Mouse (Mus musculus): ENCODE results near the gene Evi2a.
A peak's percentile ranks its signal among the peaks of the same experiment; 100 is the strongest.

Gene Evi2a

DNA sequence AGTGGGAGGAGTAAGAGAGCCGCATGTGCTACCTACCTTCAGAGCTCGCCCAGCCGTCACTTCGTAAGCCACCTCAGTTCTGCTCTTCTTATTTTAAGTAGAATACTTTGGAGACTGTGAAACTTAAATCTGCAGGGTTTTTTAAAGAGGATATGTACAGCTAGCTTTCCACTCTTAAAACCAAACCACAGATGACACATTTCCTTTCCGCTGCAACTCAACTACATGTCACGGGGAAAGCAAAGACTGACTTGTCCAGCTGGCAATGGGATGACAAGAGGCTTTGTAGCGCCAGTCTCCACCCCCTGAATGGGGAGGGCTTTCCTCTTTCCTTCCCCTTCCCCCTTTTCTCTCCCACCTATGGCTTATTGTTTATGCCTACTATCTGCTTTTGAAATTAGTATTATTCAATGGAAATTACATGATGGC, at the start of gene Evi2a, which contains the start of gene Evi2:
Evi2a (minus strand) TSS at position 277 of the 429 bp plus-strand sequence.
Evi2 (minus strand) TSS at position 257 of the 429 bp plus-strand sequence.
- DNase-seq (ENCODE audit: low spot score in 2 of 2) = no peak

DNA sequence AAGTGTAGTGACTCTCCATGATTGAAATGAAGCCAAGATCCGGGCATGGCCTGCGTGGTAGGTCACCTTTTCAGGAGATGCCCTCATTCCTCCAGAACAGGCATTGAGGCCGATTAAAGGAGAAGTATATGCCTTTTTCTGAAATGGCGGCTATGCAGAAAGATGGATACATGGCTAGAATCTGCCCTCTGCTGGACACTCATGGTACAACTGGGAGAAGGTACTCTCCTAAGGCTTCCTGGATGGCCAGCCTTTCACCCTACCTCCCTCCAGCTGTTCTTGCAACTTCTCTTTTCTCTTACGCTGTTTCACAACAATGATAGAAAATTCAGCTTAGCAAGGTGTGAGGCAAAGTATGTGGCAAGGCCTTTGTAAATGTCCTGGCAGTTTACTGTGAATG, 47.3 kb upstream of the Evi2a start:
- DNase-seq (ENCODE audit: low spot score in 2 of 2) = peak; percentile 41 to 73

DNA sequence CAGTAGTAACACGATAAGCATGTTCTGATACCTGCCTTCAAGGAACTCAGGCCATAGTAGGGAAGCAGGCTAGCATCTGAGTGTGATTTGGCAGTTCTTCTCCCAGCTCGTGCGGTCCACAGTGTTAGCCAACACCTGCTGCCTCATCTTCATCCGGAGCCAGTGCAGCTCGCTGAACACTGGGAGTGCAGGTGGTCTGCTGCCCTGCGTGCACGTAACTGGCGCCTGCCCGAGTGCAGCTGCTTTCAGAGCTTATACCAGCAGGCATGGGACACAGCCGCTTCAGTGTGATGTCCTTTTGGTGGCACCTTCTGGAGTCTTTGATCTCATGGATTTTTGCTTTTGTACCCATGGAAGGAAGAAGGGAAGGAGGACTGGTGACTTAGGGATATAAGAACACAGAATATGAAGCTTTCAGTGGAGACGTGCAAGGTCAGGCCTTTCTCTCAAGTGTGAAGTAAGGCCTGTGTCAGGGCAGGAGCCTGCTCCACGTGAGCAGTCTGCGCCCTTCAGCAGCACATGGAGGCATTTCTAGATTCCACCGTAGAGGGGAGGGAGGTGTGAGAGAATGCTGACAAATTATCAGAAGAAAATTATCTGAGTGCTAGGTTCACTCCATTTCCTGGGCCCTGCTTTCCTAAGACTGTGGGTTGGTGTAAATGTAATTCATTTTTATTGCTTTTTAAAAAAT, 45.1 kb upstream of the Evi2a start:
- no peak for DNase-seq (ENCODE audit: low spot score in 2 of 2)

DNA sequence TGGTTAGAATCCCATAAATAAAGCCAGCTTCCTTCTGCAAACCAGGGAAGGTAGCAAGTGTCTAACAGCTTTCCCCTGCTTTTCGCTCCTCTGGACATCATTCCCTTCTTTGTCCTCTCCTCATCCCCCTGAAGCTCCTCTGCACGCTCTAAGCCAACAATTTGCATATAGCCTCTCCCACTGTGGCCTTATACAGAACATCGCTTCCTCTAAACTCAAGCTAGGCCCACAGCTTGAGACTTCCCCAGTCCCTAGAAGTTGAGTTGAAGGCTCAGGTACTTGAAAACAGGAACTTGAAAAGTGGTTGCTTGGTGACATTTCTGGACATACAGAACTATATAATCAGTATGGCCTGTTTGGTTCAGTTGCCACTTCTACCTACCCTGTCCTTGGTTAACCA, 43.4 kb upstream of the Evi2a start:
- DNase-seq (ENCODE audit: low spot score in 2 of 2) = no peak

DNA sequence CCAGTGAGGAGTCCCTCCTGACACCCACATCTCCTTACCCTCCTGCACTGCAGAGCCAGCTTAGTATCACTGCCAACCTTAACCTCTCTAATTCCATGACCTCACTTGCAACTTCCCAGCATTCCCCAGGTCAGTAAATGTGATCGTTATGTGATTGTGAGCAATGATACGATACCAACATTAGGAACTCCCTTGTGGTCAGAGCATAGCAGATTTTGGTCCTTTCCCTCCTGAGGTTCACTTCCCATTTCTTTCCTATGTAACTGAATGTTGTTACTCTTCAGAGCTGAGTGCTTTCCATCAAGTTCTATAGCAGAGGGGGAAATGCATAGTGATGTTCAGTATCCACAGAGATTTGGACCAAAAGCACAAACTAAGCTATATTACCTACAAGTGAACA, 39.9 kb upstream of the Evi2a start:
- no peak for DNase-seq (ENCODE audit: low spot score in 2 of 2)

DNA sequence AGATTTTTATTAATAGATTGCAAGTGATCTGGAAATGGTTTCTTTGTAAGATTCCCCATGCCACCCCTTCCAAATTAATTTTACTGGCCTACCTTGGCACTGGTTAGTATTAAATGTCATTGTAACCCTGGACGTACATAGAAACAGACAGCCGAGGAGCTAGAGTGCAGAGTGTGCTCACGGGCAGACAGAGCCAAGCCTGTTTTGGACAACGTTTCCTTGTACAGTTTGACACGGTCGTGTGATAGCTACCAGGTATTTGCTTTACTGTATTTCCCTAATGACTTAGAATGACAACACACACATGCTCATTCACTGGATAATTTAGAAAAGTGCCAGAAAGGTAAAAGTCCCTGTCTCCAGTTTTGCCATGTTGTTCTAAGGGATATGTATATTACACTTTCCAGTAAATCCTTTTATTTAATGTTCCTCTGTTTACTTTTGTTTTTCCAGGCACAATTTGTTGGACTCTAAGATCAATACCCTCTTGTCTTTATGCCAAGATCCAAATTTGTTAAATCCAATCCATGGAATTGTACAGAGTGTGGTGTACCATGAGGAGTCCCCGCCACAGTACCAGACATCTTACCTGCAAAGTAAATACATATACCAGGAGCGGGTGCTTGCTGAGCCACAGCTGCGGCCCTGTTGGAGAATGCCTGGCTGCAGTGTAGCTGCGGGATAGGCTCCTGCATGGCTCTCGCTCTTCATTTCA, 37.9 kb upstream of the Evi2a start:
- no peak for DNase-seq (ENCODE audit: low spot score in 2 of 2)

DNA sequence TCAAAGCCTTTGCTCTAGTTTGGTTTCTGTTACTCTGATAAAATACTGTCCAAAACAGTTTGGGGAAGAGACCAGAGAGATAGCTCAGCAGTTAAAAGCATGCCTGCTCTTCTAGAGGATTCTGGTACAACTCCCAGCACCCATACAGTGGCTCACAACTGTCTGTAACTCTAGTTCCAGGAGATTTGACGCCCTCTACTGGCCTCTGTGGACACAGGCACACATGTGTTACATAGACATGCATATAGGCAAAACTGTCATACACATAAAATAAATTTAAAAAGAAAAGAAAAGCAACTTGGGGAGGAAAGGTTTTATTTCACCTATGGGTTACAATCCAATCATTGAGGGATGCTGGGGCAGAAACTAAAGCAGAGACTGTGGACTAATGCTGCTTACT, 36.5 kb upstream of the Evi2a start:
- no peak for DNase-seq (ENCODE audit: low spot score in 2 of 2)

DNA sequence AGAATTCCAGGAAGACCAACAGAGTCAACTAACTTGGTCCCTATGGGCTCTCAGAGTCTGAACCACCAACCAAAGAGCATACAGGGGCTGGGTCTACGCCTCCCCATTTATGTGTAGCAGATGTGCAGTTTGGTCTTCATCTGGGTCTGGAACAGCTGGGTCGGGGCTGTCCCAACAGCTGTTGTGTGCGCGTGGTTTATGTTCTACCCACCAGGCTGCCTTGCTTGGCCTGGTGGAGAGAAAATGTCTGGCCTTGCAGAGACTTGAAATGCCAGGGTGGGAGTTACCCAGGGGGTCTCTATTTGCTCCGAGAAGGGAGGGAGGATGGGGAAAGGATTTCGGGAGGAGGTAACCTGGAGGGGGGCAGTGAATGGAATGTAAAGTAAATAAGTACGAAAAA, 33.1 kb upstream of the Evi2a start:
- DNase-seq (ENCODE audit: low spot score in 2 of 2) = no peak

DNA sequence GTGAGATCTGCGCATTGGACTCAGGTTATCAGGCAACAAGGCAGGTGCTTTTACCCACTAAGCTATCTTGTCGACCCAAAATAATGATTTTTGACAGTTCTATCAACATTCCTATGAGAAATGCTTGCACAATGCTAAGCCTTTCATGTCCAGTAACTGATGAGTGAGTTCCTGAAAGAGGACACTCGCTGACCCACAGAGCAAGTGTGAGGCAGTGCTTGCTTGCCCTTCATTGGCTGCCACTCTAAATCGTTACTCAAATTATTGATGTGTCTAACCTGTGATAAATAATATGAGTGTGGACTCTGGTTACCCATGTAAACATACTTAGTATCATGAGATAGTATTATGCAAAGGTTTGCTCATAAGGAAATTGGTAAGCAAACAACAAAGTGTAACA, 30.1 kb upstream of the Evi2a start:
- no peak for DNase-seq (ENCODE audit: low spot score in 2 of 2)

DNA sequence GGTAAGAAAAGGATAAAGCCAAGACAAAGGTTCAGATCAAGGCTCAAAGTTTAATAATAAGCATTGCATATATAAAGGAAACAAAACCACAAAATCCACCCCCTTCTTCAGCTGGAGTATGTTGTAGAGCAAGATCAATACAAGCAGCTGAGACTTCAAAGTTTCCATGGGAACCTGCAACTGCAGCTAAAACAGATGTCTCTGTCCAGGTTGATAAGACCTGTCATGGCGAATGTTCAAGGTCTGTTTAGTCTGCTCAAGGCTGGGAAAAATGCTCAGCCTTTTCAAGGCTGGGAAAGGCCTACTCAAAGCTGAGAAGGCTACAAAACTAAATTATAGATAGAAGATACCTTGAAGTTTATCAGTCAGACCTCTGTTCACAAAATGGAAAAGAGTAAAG, 22.2 kb upstream of the Evi2a start:
- DNase-seq (ENCODE audit: low spot score in 2 of 2) = no peak

DNA sequence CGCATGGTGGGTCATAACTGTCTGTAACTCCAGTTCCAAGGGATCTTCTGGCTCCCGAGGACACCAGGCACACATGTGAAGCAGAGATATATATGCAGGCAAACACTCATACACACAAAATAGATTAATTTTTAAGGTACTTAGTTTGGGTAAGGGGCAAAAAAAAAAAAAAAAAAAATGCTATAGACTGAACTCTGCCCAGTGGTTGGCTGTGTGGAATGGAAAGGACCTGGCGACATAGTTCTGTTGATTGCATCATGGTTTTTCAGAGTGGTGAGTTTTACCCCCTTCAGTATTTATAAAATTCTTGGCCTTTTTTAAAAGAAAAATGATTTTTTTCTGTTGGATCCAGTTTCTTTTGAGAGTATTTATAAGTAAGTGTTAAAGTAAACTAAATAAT, 5.9 kb upstream of the Evi2a start:
- DNase-seq (ENCODE audit: low spot score in 2 of 2) = no peak

DNA sequence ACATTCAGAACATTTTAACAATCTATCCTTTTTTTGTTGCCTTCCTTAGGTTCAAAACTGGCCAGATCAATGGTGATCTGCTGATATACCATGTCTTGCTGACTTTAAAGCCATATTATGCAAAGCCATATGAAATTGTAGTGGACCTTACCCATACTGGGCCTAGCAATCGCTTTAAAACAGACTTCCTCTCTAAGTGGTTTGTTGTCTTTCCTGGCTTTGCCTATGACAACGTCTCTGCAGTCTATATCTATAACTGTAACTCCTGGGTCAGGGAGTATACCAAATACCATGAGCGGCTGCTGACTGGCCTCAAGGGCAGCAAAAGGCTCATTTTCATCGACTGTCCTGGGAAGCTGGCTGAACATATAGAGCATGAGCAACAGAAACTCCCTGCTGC, 5.1 kb upstream of the Evi2a start:
- DNase-seq (ENCODE audit: low spot score in 2 of 2) = no peak

DNA sequence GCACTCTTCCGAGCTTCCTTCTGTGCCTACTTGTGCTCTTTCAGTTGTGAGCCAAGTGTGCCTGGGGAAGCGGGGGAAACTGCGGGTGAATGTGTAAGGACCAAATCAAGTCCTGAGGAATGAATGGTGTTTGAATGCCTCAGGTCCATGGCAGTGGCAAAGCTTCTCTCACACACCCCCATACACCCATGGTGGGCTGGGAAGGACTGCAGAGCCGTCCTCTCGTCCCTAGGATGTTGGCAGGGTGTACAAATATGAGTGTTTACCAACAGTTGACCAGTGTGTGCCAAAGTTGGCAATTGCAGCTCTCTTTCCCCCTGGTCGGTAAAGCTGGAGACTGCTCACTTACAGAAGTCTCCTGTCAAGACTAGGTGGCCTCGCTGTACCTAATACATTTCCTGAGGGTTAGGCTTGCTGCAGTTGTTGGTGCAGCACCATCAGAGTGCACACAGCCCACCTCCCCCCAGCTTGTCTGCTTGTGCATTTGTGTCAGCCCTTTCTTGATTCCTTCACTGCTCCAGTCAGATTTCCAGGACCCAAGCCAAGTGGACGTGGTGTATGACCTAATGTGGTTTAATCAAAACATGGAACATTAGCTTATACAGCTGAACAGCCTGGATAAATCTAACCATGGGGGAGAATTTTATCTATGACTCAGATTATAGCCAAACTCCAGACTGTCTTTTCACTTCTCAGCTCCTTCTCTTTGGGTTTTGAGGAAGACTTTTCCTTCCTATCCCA, 3.7 kb upstream of the Evi2a start:
- peak; percentile 28 to 64 for DNase-seq (ENCODE audit: low spot score in 2 of 2)

DNA sequence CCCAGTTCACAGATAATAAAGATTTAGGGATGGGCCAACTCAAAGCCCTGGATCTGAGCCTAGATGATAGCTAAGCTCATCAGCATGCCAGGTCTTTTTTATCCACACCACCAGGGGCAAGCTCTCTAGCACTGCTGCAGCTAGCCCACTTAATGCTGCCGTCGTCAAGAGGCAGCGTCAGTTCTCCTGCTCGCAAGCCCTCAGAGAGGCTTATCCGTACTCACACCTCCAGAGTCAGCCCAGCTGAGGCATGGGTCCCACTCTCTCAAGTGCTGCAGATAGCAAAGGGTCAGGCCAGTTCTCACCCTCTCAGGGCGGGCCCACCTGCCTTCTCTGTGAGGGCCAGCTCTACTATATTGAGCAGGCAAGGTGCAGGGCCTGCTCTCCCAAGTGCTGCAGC, 2.9 kb upstream of the Evi2a start:
- DNase-seq (ENCODE audit: low spot score in 2 of 2) = no peak

DNA sequence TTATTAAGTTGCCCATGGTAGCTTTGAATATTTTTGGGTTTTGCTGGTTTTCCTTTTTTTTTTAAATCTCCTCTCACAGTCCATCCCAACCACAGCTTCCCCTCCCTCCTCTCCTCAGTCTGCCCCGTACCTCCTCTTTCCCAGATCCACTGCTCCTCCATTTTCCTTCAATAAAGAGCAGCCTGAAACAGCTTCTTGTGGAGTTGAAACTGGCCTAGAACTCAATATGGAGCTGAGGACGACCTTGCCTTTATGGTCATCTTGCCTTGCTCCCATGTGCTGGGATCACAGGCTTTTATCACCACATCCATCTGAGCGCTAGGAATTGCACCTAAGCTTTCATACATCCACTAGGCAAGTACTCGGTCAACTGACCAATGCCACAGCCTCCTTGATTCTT, 1.1 kb upstream of the Evi2a start:
- no peak for DNase-seq (ENCODE audit: low spot score in 2 of 2)

DNA sequence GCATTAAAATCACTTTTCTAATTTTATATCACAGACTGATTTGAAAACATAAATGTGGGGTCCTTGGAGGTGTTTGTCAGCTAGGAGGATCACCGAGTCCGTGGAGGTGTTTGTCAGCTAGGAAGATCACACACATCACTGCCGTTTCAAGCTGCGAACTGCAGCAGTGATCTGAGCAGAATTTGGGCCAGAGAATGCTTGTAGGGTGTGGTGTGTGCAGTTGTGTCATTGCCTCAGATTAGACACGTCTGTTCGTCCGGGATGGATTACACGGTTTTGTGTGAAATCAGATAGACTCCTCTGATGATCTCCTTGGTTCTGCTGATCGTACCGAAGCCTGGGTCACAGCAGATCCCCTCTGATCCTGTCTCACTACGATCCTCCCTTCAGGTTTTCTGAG, 365 bp upstream of the Evi2a start:
- no peak for DNase-seq (ENCODE audit: low spot score in 2 of 2)

DNA sequence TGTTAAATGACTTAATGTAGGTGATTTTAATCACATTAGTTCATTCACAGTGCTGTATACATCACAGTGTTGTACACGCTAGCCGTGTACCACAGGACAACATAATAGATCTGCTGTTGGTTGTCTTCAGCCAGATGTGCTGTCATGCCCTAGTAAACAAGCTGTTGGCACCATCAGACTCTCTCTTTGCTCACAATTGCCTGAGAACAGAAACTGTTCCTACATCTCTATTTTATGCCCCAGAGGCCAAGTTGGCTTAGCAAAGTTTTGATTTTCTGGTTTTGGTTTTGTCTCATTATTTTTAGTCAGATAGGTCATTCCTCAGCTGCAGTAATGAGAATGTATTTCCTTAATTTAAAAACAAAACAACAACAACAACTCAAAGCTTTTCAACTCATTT, 673 bp downstream of the Evi2a start:
- DNase-seq (ENCODE audit: low spot score in 2 of 2) = no peak

DNA sequence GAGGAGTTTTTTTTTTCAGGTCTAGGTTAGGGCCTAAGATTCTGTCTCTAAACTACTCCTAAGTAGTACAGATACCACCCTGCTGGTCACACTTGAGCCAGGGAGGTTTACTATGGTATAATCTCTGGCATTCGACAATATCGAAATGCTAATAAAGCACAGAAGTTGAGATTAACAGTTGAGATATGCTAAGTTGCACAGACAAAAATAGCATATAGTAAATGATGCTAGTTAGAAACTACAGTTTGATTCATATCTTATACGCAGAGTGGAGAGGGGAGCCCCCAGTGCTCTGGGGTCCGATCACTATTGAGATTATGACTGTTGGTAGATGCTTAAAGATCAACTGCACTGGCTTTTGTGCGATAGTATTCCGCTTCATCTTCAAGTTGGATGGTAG, 1.2 kb downstream of the Evi2a start:
- no peak for DNase-seq (ENCODE audit: low spot score in 2 of 2)

DNA sequence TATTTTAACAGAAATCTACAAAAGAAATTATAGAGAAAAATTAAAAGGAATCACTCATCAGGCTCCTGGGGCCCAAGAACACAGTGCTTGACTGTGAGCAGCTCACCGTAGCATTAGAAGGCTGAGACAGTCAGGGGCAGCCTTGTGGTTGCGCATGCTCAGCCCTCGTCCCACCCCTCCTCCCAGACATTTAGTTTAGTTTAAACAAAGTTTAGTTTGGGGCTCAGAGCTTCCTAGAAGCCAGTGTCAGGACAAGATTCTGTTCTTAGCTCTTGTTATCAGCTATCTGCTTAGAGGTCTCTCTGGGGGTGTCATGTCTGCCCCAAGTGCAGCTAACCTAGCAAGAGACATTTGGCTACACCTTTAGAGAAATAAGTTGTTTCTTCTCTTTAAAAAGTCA, 1.8 kb downstream of the Evi2a start:
- DNase-seq (ENCODE audit: low spot score in 2 of 2) = no peak

DNA sequence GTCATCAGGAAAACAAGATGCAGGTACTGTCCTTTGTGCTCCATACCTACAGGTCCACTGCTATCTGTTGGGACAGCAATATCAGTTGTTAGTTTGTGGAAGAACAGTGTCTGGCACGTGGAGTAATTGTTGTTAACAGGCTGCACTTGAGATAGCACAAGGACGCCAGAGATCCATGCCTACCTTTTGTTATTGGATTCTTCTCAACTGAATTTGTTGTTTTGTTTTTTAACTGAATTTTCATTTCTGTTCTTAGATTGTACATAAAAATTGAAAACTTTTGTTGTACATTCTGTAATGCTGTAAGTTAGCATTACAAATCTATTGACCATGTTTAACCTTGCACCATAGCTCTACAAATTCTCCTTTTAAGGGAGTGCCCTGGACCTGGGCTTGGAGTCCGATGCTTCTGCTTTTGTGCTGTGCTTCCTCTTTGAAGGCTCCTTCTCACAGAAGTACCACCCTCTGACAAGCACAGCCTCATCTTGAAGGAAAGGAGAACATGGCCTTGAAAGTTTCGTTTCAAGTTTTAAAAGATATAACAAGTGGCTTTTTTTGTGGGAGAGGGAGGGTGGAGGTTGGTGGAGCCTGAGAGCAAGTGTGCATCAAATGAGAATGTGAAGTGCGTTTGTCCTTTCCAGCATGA, 2.5 kb downstream of the Evi2a start:
- DNase-seq (ENCODE audit: low spot score in 2 of 2) = no peak

DNA sequence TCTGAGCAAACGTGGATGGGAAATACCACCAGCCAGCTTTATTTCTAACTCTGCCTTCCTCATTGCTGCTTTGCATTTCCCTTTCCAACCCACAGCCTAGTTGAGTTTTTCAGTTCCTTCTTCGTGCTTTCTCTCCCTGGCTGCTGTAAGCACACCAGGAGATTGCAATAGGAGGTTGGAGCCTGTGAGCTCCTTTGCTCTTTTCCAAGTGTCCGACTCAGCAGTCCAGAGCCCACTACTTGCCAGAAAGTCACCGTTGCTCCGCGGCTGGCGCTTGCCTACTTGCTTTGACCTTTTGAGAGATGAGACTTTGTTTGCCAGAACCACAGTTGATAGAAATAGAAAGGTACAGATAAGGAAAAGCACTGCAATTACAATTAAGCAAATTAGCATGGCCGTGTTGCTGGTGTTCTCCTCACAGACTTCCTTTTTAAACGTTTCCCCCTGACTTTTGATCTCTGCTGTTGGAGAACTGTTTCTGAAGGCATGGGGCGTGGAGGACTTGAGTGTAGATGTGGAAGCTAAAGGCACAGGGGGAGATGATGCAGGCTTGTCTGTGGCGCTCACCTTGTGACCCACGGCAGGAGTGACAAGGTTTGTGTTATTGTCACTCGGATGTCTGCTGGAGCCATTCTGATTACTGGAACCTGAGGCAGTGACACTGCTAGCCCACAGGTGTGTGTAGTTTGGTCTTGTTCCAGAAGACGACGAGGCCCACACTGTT, 3.2 kb downstream of the Evi2a start:
- no peak for DNase-seq (ENCODE audit: low spot score in 2 of 2)

DNA sequence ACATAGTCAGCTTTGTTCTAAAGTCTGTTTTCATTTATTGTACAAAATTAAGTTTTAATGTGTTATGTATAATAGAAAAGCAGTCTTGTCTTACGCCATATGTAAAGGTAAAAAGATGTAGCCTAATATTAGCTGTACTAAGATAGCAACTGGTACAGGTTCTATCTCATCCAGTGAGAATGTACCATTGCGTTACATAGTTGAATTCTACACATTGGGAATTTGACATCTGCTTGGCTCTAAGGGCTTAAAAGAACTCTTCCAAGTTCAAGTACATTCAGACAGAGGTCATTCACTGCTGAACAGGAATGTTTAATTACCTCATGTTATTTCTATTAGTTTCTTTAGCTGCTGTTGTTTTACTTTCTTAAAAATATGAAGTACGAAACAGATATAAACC, 3.9 kb downstream of the Evi2a start:
- no peak for DNase-seq (ENCODE audit: low spot score in 2 of 2)

Measured in urinary bladder, postnatal 4 days (tissue).